ENCODE assay signal across 9 mouse cellular contexts in the genomic region with DNA sequence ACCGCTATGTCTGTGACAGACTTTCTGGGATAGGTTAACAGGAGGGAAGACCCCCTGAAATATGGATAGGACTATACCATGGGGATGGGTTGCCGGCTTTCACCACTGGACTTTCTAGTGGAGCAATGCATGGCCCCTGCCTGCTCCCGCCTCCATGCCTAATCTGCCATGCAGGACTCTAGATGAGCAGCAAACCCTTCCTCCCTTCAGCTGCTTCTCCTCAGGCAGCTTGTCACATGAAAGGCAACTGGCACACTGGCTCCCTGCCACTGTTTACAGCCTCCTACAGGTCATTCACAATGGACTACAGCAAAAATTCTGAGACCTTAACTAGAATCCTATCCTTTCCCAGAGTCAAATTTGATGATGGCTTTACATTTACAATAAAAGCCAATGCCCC. TPM values are rescaled to one million over a fixed set of nuclear protein-coding genes. Genes with fewer than 3 reads are reported as not detected.
A peak's percentile ranks its signal among the peaks of the same experiment; 100 is the strongest.
DNase-seq lines count a peak whose midpoint lies in the region; ATAC-seq and TF ChIP-seq lines count a peak whose summit lies in the region.
"Had no signal": no experiment of that assay in that cellular context is flagged by ENCODE, and none has a peak within 500 bp of the region (broad histone marks: within the 10 kb centered on the region; RNA-seq: fewer than 3 reads in every experiment).

No protein-coding gene starts in this region.

- no peak overlapping the region for H3K27ac ChIP-seq in forebrain, embryonic 16.5 days (ENCODE audit: low read length)
- H3K27ac ChIP-seq in kidney, adult 2 months (ENCODE audit: insufficient read depth, low read depth, low read length): no peak overlapping the region
- H3K27ac ChIP-seq in midbrain, embryonic 10.5 days (replicated peaks): no peak overlapping the region

- H3K4me3 ChIP-seq in forebrain, embryonic 16.5 days (replicated peaks; ENCODE audit: low read length): no peak overlapping the region
- no peak overlapping the region for H3K4me3 ChIP-seq in kidney, adult 2 months (ENCODE audit: insufficient read depth, low read depth, low read length)
- H3K4me3 ChIP-seq in midbrain, embryonic 10.5 days: peak overlapping the region; percentile 76

- H3K4me1 ChIP-seq in forebrain, embryonic 16.5 days (replicated peaks; ENCODE audit: control insufficient read depth, insufficient read depth, low read length): peaks cover 18% of the 10 kb centered on the region
- peaks cover 7% of the 10 kb centered on the region for H3K4me1 ChIP-seq in kidney, adult 2 months (ENCODE audit: control insufficient read depth, insufficient read depth, low read length)
- peaks cover 24% of the 10 kb centered on the region for H3K4me1 ChIP-seq in midbrain, embryonic 10.5 days

- H3K9ac ChIP-seq in forebrain, embryonic 16.5 days (replicated peaks; ENCODE audit: low read depth, low read length): peak overlapping the region; percentile 1; the same call in 1 of the 2 replicates

- 0 out of 2 replicates have a peak, but pooled peaks cover 3% of the 10 kb centered on the region for H3K36me3 ChIP-seq in forebrain, embryonic 16.5 days (ENCODE audit: control insufficient read depth, insufficient read depth)
- no peaks in the 10 kb centered on the region for H3K36me3 ChIP-seq in kidney, adult 2 months (ENCODE audit: control insufficient read depth, insufficient read depth, low read length)
- peaks cover 36% of the 10 kb centered on the region for H3K36me3 ChIP-seq in midbrain, embryonic 10.5 days

- DNase-seq in frontal cortex, postnatal 10 days (ENCODE audit: low spot score in 2 of 2): no peak
- DNase-seq in NIH3T3 (ENCODE audit: low read depth): peak; percentile 21
- peak; percentile 59 for DNase-seq in kidney, adult 2 months
- no peak for DNase-seq in midbrain, embryonic 10.5 days (ENCODE audit: low spot score)
- no peak for DNase-seq in thymus, postnatal 10 days (ENCODE audit: low spot score in 2 of 2)

- WGBS in forebrain, embryonic 16.5 days: 91% methylated on average over 3 of the region's 3 CpGs
- WGBS in kidney, adult 2 months: 82% methylated on average over 3 of the region's 3 CpGs
- 87% methylated on average over 3 of the region's 3 CpGs for WGBS in midbrain, embryonic 10.5 days

- no peak for TF ChIP-seq CTCF in kidney, adult 2 months (conservative IDR thresholded peaks at IDR 0.05; ENCODE audit: insufficient read depth, insufficient read length, low read depth, low read length)

- peak overlapping the region; percentile 80; the same call in 1 of the 2 replicates for H3K4me2 ChIP-seq in forebrain, embryonic 16.5 days (ENCODE audit: low read length)

- TF ChIP-seq POLR2A in kidney, adult 2 months (IDR thresholded peaks at IDR 0.05; ENCODE audit: low read depth, low read length): no peak

- no peaks in the 10 kb centered on the region for H3K27me3 ChIP-seq in forebrain, embryonic 16.5 days (replicated peaks; ENCODE audit: control insufficient read depth, insufficient read depth, low read length)
- no peaks in the 10 kb centered on the region for H3K27me3 ChIP-seq in kidney, adult 2 months (replicated peaks; ENCODE audit: control insufficient read depth, insufficient read depth, low read length)
- H3K27me3 ChIP-seq in midbrain, embryonic 10.5 days (ENCODE audit: low read depth, poor library complexity, severe bottlenecking): no peaks in the 10 kb centered on the region
- H3K27me3 ChIP-seq: Patski had no signal

- no peaks in the 10 kb centered on the region for H3K9me3 ChIP-seq in forebrain, embryonic 16.5 days (ENCODE audit: control insufficient read depth, low read length)
- H3K9me3 ChIP-seq in midbrain, embryonic 10.5 days (replicated peaks): no peaks in the 10 kb centered on the region

- 0 out of 2 replicates have a peak, but pooled peaks have one; percentile 6 for ATAC-seq in frontal cortex, adult (ENCODE audit: low TSS enrichment)
- ATAC-seq in forebrain, embryonic 16.5 days: no peak
- ATAC-seq in activated CD4-positive, CD25-positive, alpha-beta regulatory T cell, adult 4 months: no peak
- ATAC-seq: Patski had no signal

RNA-seq across cellular contexts. Expression of a gene that starts 1.4 kb away (rescaled TPM):
- polyA plus RNA-seq in forebrain, embryonic 16.5 days (2015; fragmentation: Nextera tagmentation; extraction: Ambion mirVana): 53.6 and 57.5 TPM in 2 replicates
- 66.7 and 72.2 TPM in 2 replicates for polyA plus RNA-seq in kidney, adult 2 months (2012; rRNA removed)
- 48.9 and 49.4 TPM in 2 replicates for polyA plus RNA-seq in midbrain, embryonic 10.5 days (2016; fragmentation: Nextera tagmentation; extraction: Ambion mirVana)
- polyA plus RNA-seq in activated CD4-positive, CD25-positive, alpha-beta regulatory T cell, adult 4 months (2017; shearing (Covaris generic)): 10 to 100 TPM; 34.0 to 47.7 TPM

RNA-seq across cellular contexts. Expression of a gene that starts 1.4 kb away (rescaled TPM):
- 12.8 and 14.1 TPM in 2 replicates for polyA plus RNA-seq in forebrain, embryonic 16.5 days (2015; fragmentation: Nextera tagmentation; extraction: Ambion mirVana)
- polyA plus RNA-seq in kidney, adult 2 months (2012; rRNA removed): 7.9 and 9.1 TPM in 2 replicates
- 29.0 and 32.0 TPM in 2 replicates for polyA plus RNA-seq in midbrain, embryonic 10.5 days (2016; fragmentation: Nextera tagmentation; extraction: Ambion mirVana)
- polyA plus RNA-seq in activated CD4-positive, CD25-positive, alpha-beta regulatory T cell, adult 4 months (2017; shearing (Covaris generic)): 10 to 100 TPM; 30.8 to 39.0 TPM

RNA-seq across cellular contexts. Expression of a gene that starts 42.9 kb away (rescaled TPM):
- polyA plus RNA-seq in forebrain, embryonic 16.5 days (2015; fragmentation: Nextera tagmentation; extraction: Ambion mirVana): 17.9 and 19.3 TPM in 2 replicates
- 6.6 and 6.9 TPM in 2 replicates for polyA plus RNA-seq in kidney, adult 2 months (2012; rRNA removed)
- polyA plus RNA-seq in midbrain, embryonic 10.5 days (2016; fragmentation: Nextera tagmentation; extraction: Ambion mirVana): 21.3 and 21.7 TPM in 2 replicates
- polyA plus RNA-seq in activated CD4-positive, CD25-positive, alpha-beta regulatory T cell, adult 4 months (2017; shearing (Covaris generic)): 10 to 100 TPM in 1 of 2 experiments, 1 to 10 TPM in 1; 9.9 to 11.3 TPM

RNA-seq across cellular contexts. Expression of a gene that starts 51.5 kb away (rescaled TPM):
- 0.14 and 0.27 TPM in 2 replicates for polyA plus RNA-seq in forebrain, embryonic 16.5 days (2015; fragmentation: Nextera tagmentation; extraction: Ambion mirVana)
- polyA plus RNA-seq in kidney, adult 2 months (2012; rRNA removed): 3.8 and 5.0 TPM in 2 replicates
- polyA plus RNA-seq in midbrain, embryonic 10.5 days (2016; fragmentation: Nextera tagmentation; extraction: Ambion mirVana): 0.16 TPM in 1 of 2 replicates, not detected in the other
- polyA plus RNA-seq in activated CD4-positive, CD25-positive, alpha-beta regulatory T cell, adult 4 months (2017; shearing (Covaris generic)): not detected

Comparison
In these comparisons a context has a peak if more than half of its experiments do, and no peak if none do; other contexts are left out.
1. DNase-seq: peak in NIH3T3 (single experiment) and kidney, adult 2 months (single experiment); none in frontal cortex, postnatal 10 days (0 of 2), midbrain, embryonic 10.5 days (single experiment) and thymus, postnatal 10 days (0 of 2).